Mouse (Mus musculus) heart, postnatal 0 days (tissue): ENCODE data around the gene Hdac5. TPM values are rescaled to one million over a fixed set of nuclear protein-coding genes. Genes with fewer than 3 reads are reported as not detected.

Experiments used
- ATAC-seq: fragments of 200-750 bp; cut with Nextera tagmentation; 2 replicates; pipeline ENCODE4 v1.8.0; 2017; ENCODE audit warnings: low read depth, moderate number of reproducible peaks, moderate library complexity; ENCODE audit not compliant: insufficient read depth
- DNase-seq: peaks from one replicate; pipeline ENCODE4 v3.0.0-alpha.2; 2016; ENCODE audit warnings: low spot score
- H3K27ac ChIP-seq: fragments of 300-500 bp; sonication (generic); 2 replicates; pipeline ENCODE4 v1.5.1; 2014; ENCODE audit warnings: low read depth, mild to moderate bottlenecking
- H3K27me3 ChIP-seq: fragments of 300-500 bp; sonication (generic); 2 replicates; pipeline ENCODE4 v1.6.1; 2014; ENCODE audit warnings: low read length, mixed read lengths; ENCODE audit not compliant: control insufficient read depth, insufficient read depth
- H3K36me3 ChIP-seq: fragments of 300-500 bp; sonication (generic); replicated peaks from 2 replicates; pipeline ENCODE4 v1.6.1; 2014; ENCODE audit warnings: low read length, mixed read lengths; ENCODE audit not compliant: control insufficient read depth, insufficient read depth
- H3K4me1 ChIP-seq: fragments of 300-500 bp; sonication (generic); 2 replicates; pipeline ENCODE4 v1.6.1; 2014; ENCODE audit warnings: antibody characterized with exemption; ENCODE audit not compliant: control insufficient read depth, insufficient read depth
- H3K4me2 ChIP-seq: fragments of 300-500 bp; sonication (generic); 2 replicates; pipeline ENCODE4 v1.6.1; 2014; ENCODE audit warnings: low read depth, mild to moderate bottlenecking, low read length, moderate library complexity
- H3K4me3 ChIP-seq: fragments of 300-500 bp; sonication (generic); 2 replicates; pipeline ENCODE4 v1.5.1; 2014; ENCODE audit warnings: low read depth, low read length
- H3K9ac ChIP-seq: fragments of 300-500 bp; sonication (generic); replicated peaks from 2 replicates; pipeline ENCODE4 v1.6.1; 2014; ENCODE audit warnings: low read depth, low read length, mixed read lengths
- H3K9me3 ChIP-seq: fragments of 300-500 bp; sonication (generic); replicated peaks from 2 replicates; pipeline ENCODE4 v1.6.1; 2016; ENCODE audit warnings: low read length; ENCODE audit not compliant: control insufficient read depth
- CTCF ChIP-seq: IDR thresholded peaks from 2 replicates; pipeline ENCODE4 v1.5.1; 2016; ENCODE audit warnings: antibody characterized with exemption, control low read depth, low read depth
- EP300 ChIP-seq: IDR thresholded peaks from 2 replicates; pipeline ENCODE4 v1.6.1; 2016; ENCODE audit warnings: antibody characterized with exemption, low read depth
- WGBS: fragments of 180-500 bp; shearing (Covaris S2); extraction: QIAGEN DNeasy Blood & Tissue Kit; methylation state at CpG from one replicate; pipeline ENCODE4 v1.1.7; 2014; 5-methylcytosine and 5-hydroxymethylcytosine counted together
- polyA plus RNA-seq: library from polyadenylated mRNA; unstranded; fragments of >200 nt; fragmentation: Nextera tagmentation; extraction: Ambion mirVana; gene quantifications from 2 replicates; pipeline ENCODE4 v1.2.1, GENCODE M21; 2015
- total RNA-seq: library from RNA; depleted of rRNA; stranded (reverse); fragments of >200 nt; gene quantifications from 2 replicates; pipeline ENCODE4 v1.2.3, GENCODE M21; 2014; ENCODE audit warnings: low replicate concordance

Hdac5 gene
- total and polyA plus RNA-seq, 2 experiments from 2014 or later = 51.4 to 287 TPM

GRCm38 (mm10) chr11:102221243-102221953 is 8.6 kb downstream of the Hdac5 start:
- 86% methylated on average over 8 of the region's 8 CpGs for WGBS
- DNase-seq = no peak
- no peaks in the 10 kb centered on the region for H3K27me3 ChIP-seq
- TF ChIP-seq CTCF (no peak), EP300 (no peak)
- no peaks in the 10 kb centered on the region for H3K9me3 ChIP-seq
- peaks cover 5% of the 10 kb centered on the region; the same call in 1 of the 2 replicates for H3K36me3 ChIP-seq
- no peak overlapping the region for H3K4me2 ChIP-seq
- H3K4me1 ChIP-seq = peaks cover 71% of the 10 kb centered on the region
- H3K4me3 ChIP-seq = no peak overlapping the region
- ATAC-seq = no peak
- no peak overlapping the region for H3K9ac ChIP-seq
- H3K27ac ChIP-seq = no peak overlapping the region

GRCm38 (mm10) chr11:102220451-102220850 is 9.5 kb downstream of the Hdac5 start:
- Histone ChIP-seq H3K9ac (no peak overlapping the region), H3K9me3 (no peaks in the 10 kb centered on the region), H3K27me3 (no peaks in the 10 kb centered on the region), H3K36me3 (peaks cover 5% of the 10 kb centered on the region; the same call in 1 of the 2 replicates), H3K4me3 (no peak overlapping the region), H3K27ac (peak overlapping the region; percentile 92), H3K4me1 (peaks cover 80% of the 10 kb centered on the region), H3K4me2 (peak overlapping the region; percentile 35)
- TF ChIP-seq EP300 (no peak), CTCF (no peak)
- WGBS = 28% methylated on average over 6 of the region's 6 CpGs
- no peak for ATAC-seq
- no peak for DNase-seq

- peaks cover 5% of the 10 kb centered on the region; the same call in 1 of the 2 replicates for H3K36me3 ChIP-seq
- TF ChIP-seq EP300 (peak; percentile 83), CTCF (no peak)
- no peaks in the 10 kb centered on the region for H3K9me3 ChIP-seq
- 13% methylated on average over 4 of the region's 4 CpGs for WGBS
- H3K27me3 ChIP-seq = no peaks in the 10 kb centered on the region
- no peak overlapping the region for H3K9ac ChIP-seq
- no peak overlapping the region for H3K4me3 ChIP-seq
- DNase-seq = peak; percentile 94
- ATAC-seq = peak; percentile 61
- peak overlapping the region; percentile 80 for H3K4me2 ChIP-seq
- peak overlapping the region; percentile 92 for H3K27ac ChIP-seq
- H3K4me1 ChIP-seq = peaks cover 83% of the 10 kb centered on the region
Measured at GRCm38 (mm10) chr11:102219994-102220346, 10.0 kb downstream of the Hdac5 start.

- 37% methylated on average over 14 of the region's 14 CpGs for WGBS
Measured at GRCm38 (mm10) chr11:102219247-102219993, 10.5 kb downstream of the Hdac5 start.

GRCm38 (mm10) chr11:102218783-102219182 is 11.2 kb downstream of the Hdac5 start:
- TF ChIP-seq EP300 (peak; percentile 99), CTCF (no peak)
- peak overlapping the region; percentile 58 for H3K4me3 ChIP-seq
- WGBS = 0% methylated on average over 10 of the region's 10 CpGs

More at GRCm38 (mm10) chr11:102219247-102219993, 10.5 kb downstream of the Hdac5 start:
- H3K27me3 ChIP-seq = no peaks in the 10 kb centered on the region
- no peak for TF ChIP-seq CTCF
- peaks cover 5% of the 10 kb centered on the region; the same call in 1 of the 2 replicates for H3K36me3 ChIP-seq
- no peak overlapping the region; the same call in 1 of the 2 replicates for H3K4me3 ChIP-seq
- ATAC-seq = no peak
- peak overlapping the region; percentile 92 for H3K27ac ChIP-seq
- no peaks in the 10 kb centered on the region for H3K9me3 ChIP-seq
- peak overlapping the region; percentile 80 for H3K4me2 ChIP-seq
- DNase-seq = no peak
- peaks cover 83% of the 10 kb centered on the region for H3K4me1 ChIP-seq
- no peak overlapping the region for H3K9ac ChIP-seq

More at GRCm38 (mm10) chr11:102218783-102219182, 11.2 kb downstream of the Hdac5 start:
- H3K4me1 ChIP-seq = peaks cover 87% of the 10 kb centered on the region
- DNase-seq (peak; percentile 98), ATAC-seq (peak; percentile 73)
- H3K4me2 ChIP-seq = peak overlapping the region; percentile 80
- no peaks in the 10 kb centered on the region for H3K9me3 ChIP-seq
- H3K36me3 ChIP-seq = peaks cover 5% of the 10 kb centered on the region; the same call in 1 of the 2 replicates
- H3K27ac ChIP-seq = peak overlapping the region; percentile 92
- H3K9ac ChIP-seq = peak overlapping the region; percentile 65
- H3K27me3 ChIP-seq = no peaks in the 10 kb centered on the region
